Mouse (Mus musculus): ENCODE results near the gene Chaf1a. TPM values are rescaled to one million over a fixed set of nuclear protein-coding genes. Genes with fewer than 3 reads are reported as not detected.

Chaf1a gene
- total and polyA plus RNA-seq, 2 experiments from 2014 or later, result 2.7 to 2.8 TPM

- 87% methylated on average over 8 of the region's 8 CpGs for WGBS
- H3K4me2 ChIP-seq (ENCODE audit: low read depth, low read length, poor library complexity, severe bottlenecking), result no peak overlapping the region
- no peak for TF ChIP-seq CTCF (IDR thresholded peaks at IDR 0.05)
- ATAC-seq (ENCODE audit: low FRiP score) (no peak), DNase-seq (ENCODE audit: low spot score) (no peak)
- H3K27ac ChIP-seq (ENCODE audit: low read depth, low read length), result no peak overlapping the region
- H3K36me3 ChIP-seq (ENCODE audit: insufficient read depth, low read length), result peaks cover 8% of the 10 kb centered on the region; the same call in 1 of the 2 replicates
- peaks cover 4% of the 10 kb centered on the region for H3K4me1 ChIP-seq (ENCODE audit: insufficient read depth, low read length)
- H3K27me3 ChIP-seq (ENCODE audit: insufficient read depth, low read length), result no peaks in the 10 kb centered on the region
- H3K9ac ChIP-seq (replicated peaks; ENCODE audit: low read length, poor library complexity, severe bottlenecking), result no peak overlapping the region
- H3K4me3 ChIP-seq (ENCODE audit: low read depth, low read length), result no peak overlapping the region
- no peaks in the 10 kb centered on the region for H3K9me3 ChIP-seq (ENCODE audit: low read length)
Observed at GRCm38 (mm10) chr17:56038583-56039261, 1.5 kb upstream of the Chaf1a start.

- Histone ChIP-seq H3K27me3 (ENCODE audit: insufficient read depth, low read length) (no peaks in the 10 kb centered on the region), H3K4me2 (ENCODE audit: low read depth, low read length, poor library complexity, severe bottlenecking) (peak overlapping the region; percentile 39; the same call in 1 of the 2 replicates), H3K4me1 (ENCODE audit: insufficient read depth, low read length) (peaks cover 4% of the 10 kb centered on the region), H3K9ac (replicated peaks; ENCODE audit: low read length, poor library complexity, severe bottlenecking) (no peak overlapping the region), H3K4me3 (ENCODE audit: low read depth, low read length) (no peak overlapping the region), H3K36me3 (ENCODE audit: insufficient read depth, low read length) (peaks cover 2% of the 10 kb centered on the region; the same call in 1 of the 2 replicates), H3K9me3 (ENCODE audit: low read length) (no peaks in the 10 kb centered on the region), H3K27ac (ENCODE audit: low read depth, low read length) (no peak overlapping the region)
- 79% methylated on average over 4 of the region's 4 CpGs for WGBS
- ATAC-seq (ENCODE audit: low FRiP score) (no peak), DNase-seq (ENCODE audit: low spot score) (no peak)
- no peak for TF ChIP-seq CTCF (IDR thresholded peaks at IDR 0.05)
Observed at GRCm38 (mm10) chr17:56039345-56039744, 894 bp upstream of the Chaf1a start.

GRCm38 (mm10) chr17:56040857-56041163 is 571 bp downstream of the Chaf1a start:
- peak overlapping the region; percentile 64 for H3K9ac ChIP-seq (replicated peaks; ENCODE audit: low read length, poor library complexity, severe bottlenecking)
- H3K36me3 ChIP-seq (ENCODE audit: insufficient read depth, low read length), result no peaks in the 10 kb centered on the region
- DNase-seq (ENCODE audit: low spot score) (no peak), ATAC-seq (ENCODE audit: low FRiP score) (no peak)
- H3K27ac ChIP-seq (ENCODE audit: low read depth, low read length), result no peak overlapping the region
- no peaks in the 10 kb centered on the region for H3K9me3 ChIP-seq (ENCODE audit: low read length)
- H3K27me3 ChIP-seq (ENCODE audit: insufficient read depth, low read length), result no peaks in the 10 kb centered on the region
- peaks cover 4% of the 10 kb centered on the region; the same call in 1 of the 2 replicates for H3K4me1 ChIP-seq (ENCODE audit: insufficient read depth, low read length)
- WGBS, result 1% methylated on average over 12 of the region's 12 CpGs
- no peak for TF ChIP-seq CTCF (IDR thresholded peaks at IDR 0.05)
- H3K4me2 ChIP-seq (ENCODE audit: low read depth, low read length, poor library complexity, severe bottlenecking), result peak overlapping the region; percentile 97
- H3K4me3 ChIP-seq (ENCODE audit: low read depth, low read length), result peak overlapping the region; percentile 77

GRCm38 (mm10) chr17:56051369-56051768 is 11.1 kb downstream of the Chaf1a start:
- Histone ChIP-seq H3K4me2 (ENCODE audit: low read depth, low read length, poor library complexity, severe bottlenecking) (no peak overlapping the region), H3K9ac (replicated peaks; ENCODE audit: low read length, poor library complexity, severe bottlenecking) (no peak overlapping the region), H3K36me3 (ENCODE audit: insufficient read depth, low read length) (0 out of 2 replicates have a peak, but pooled peaks cover 2% of the 10 kb centered on the region)

GRCm38 (mm10) chr17:56054938-56055337 is 14.7 kb downstream of the Chaf1a start:
- Histone ChIP-seq H3K27me3 (ENCODE audit: insufficient read depth, low read length) (no peaks in the 10 kb centered on the region), H3K4me2 (ENCODE audit: low read depth, low read length, poor library complexity, severe bottlenecking) (no peak overlapping the region), H3K9me3 (ENCODE audit: low read length) (no peaks in the 10 kb centered on the region), H3K36me3 (ENCODE audit: insufficient read depth, low read length) (no peaks in the 10 kb centered on the region; the same call in 1 of the 2 replicates), H3K27ac (ENCODE audit: low read depth, low read length) (no peak overlapping the region), H3K9ac (replicated peaks; ENCODE audit: low read length, poor library complexity, severe bottlenecking) (no peak overlapping the region), H3K4me1 (ENCODE audit: insufficient read depth, low read length) (no peaks in the 10 kb centered on the region), H3K4me3 (ENCODE audit: low read depth, low read length) (no peak overlapping the region)
- DNase-seq (ENCODE audit: low spot score) (no peak), ATAC-seq (ENCODE audit: low FRiP score) (no peak)
- TF ChIP-seq CTCF (IDR thresholded peaks at IDR 0.05), result no peak

More at GRCm38 (mm10) chr17:56051369-56051768, 11.1 kb downstream of the Chaf1a start:
- Histone ChIP-seq H3K4me1 (ENCODE audit: insufficient read depth, low read length) (no peaks in the 10 kb centered on the region), H3K27me3 (ENCODE audit: insufficient read depth, low read length) (no peaks in the 10 kb centered on the region), H3K4me3 (ENCODE audit: low read depth, low read length) (no peak overlapping the region), H3K27ac (ENCODE audit: low read depth, low read length) (no peak overlapping the region), H3K9me3 (ENCODE audit: low read length) (no peaks in the 10 kb centered on the region)
- no peak for TF ChIP-seq CTCF (IDR thresholded peaks at IDR 0.05)
- 90% methylated on average over 5 of the region's 5 CpGs for WGBS
- no peak for DNase-seq (ENCODE audit: low spot score)
- no peak for ATAC-seq (ENCODE audit: low FRiP score)

GRCm38 (mm10) chr17:56055945-56056678 is 15.9 kb downstream of the Chaf1a start:
- H3K9ac ChIP-seq (replicated peaks; ENCODE audit: low read length, poor library complexity, severe bottlenecking), result no peak overlapping the region
- H3K27me3 ChIP-seq (ENCODE audit: insufficient read depth, low read length), result no peaks in the 10 kb centered on the region
- ATAC-seq (ENCODE audit: low FRiP score) (peak; percentile 59), DNase-seq (ENCODE audit: low spot score) (no peak)
- no peak overlapping the region for H3K4me2 ChIP-seq (ENCODE audit: low read depth, low read length, poor library complexity, severe bottlenecking)
- H3K4me3 ChIP-seq (ENCODE audit: low read depth, low read length), result no peak overlapping the region
- no peaks in the 10 kb centered on the region for H3K4me1 ChIP-seq (ENCODE audit: insufficient read depth, low read length)
- no peaks in the 10 kb centered on the region; the same call in 1 of the 2 replicates for H3K36me3 ChIP-seq (ENCODE audit: insufficient read depth, low read length)
- no peaks in the 10 kb centered on the region for H3K9me3 ChIP-seq (ENCODE audit: low read length)
- no peak for TF ChIP-seq CTCF (IDR thresholded peaks at IDR 0.05)
- H3K27ac ChIP-seq (ENCODE audit: low read depth, low read length), result no peak overlapping the region
- WGBS, result 47% methylated on average over 4 of the region's 4 CpGs
